Mouse (Mus musculus): ENCODE measurements around the gene Med12l. TPM values are rescaled to one million over a fixed set of nuclear protein-coding genes. Genes with fewer than 3 reads are reported as not detected.

Gene Med12l
- polyA plus RNA-seq, 1 experiment from 2014 or later: 2.3 TPM

- no peaks in the 10 kb centered on the region for H3K9me3 ChIP-seq
- no peak overlapping the region for H3K9ac ChIP-seq
- no peak overlapping the region for H3K4me3 ChIP-seq
- no peak for ATAC-seq (ENCODE audit: extremely low read depth, insufficient number of reproducible peaks, low FRiP score, low TSS enrichment)
- H3K4me2 ChIP-seq: no peak overlapping the region
- H3K27me3 ChIP-seq (replicated peaks): no peaks in the 10 kb centered on the region
- H3K27ac ChIP-seq (replicated peaks): no peak overlapping the region
- 80% methylated on average over 16 of the region's 16 CpGs for WGBS
- H3K36me3 ChIP-seq: no peaks in the 10 kb centered on the region
- no peaks in the 10 kb centered on the region for H3K4me1 ChIP-seq
Measured at GRCm38 (mm10) chr3:59295699-59296562, 290.3 kb downstream of the Med12l start.

- ATAC-seq (ENCODE audit: extremely low read depth, insufficient number of reproducible peaks, low FRiP score, low TSS enrichment): no peak
- no peaks in the 10 kb centered on the region for H3K36me3 ChIP-seq
- no peak overlapping the region for H3K27ac ChIP-seq (replicated peaks)
- H3K4me3 ChIP-seq: no peak overlapping the region
- no peaks in the 10 kb centered on the region for H3K27me3 ChIP-seq (replicated peaks)
- WGBS: 87% methylated on average over 5 of the region's 5 CpGs
- H3K4me1 ChIP-seq: no peaks in the 10 kb centered on the region
- no peaks in the 10 kb centered on the region for H3K9me3 ChIP-seq
- no peak overlapping the region for H3K9ac ChIP-seq
- no peak overlapping the region for H3K4me2 ChIP-seq
Measured at GRCm38 (mm10) chr3:59296563-59297130, 291.0 kb downstream of the Med12l start.

DNA sequence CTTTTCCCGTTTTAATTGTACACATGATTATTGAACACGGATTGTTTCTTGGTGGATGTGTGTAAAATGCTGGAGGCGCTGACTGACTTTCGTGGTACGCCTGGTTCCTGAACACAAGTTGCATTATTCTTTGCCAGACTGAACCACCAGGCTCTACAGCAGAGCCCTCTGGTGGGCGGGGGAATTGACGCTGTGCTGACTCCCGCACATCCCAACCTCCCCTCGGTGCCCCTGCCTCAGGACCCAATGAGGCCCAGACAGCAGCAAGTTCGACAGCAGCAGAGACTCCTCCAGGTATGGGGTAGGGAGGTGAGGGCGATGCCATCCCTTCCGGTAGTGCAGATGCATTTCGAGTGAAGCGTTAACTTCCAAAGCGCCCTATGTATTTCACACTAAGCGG is 292.0 kb downstream of the Med12l start:
- H3K27me3 ChIP-seq (replicated peaks): no peaks in the 10 kb centered on the region
- no peak for ATAC-seq (ENCODE audit: extremely low read depth, insufficient number of reproducible peaks, low FRiP score, low TSS enrichment)
- H3K4me3 ChIP-seq: no peak overlapping the region
- H3K27ac ChIP-seq (replicated peaks): no peak overlapping the region
- no peaks in the 10 kb centered on the region for H3K4me1 ChIP-seq
- H3K4me2 ChIP-seq: no peak overlapping the region
- 77% methylated on average over 16 of the region's 16 CpGs for WGBS
- no peaks in the 10 kb centered on the region for H3K9me3 ChIP-seq
- H3K9ac ChIP-seq: no peak overlapping the region
- H3K36me3 ChIP-seq: no peaks in the 10 kb centered on the region

DNA sequence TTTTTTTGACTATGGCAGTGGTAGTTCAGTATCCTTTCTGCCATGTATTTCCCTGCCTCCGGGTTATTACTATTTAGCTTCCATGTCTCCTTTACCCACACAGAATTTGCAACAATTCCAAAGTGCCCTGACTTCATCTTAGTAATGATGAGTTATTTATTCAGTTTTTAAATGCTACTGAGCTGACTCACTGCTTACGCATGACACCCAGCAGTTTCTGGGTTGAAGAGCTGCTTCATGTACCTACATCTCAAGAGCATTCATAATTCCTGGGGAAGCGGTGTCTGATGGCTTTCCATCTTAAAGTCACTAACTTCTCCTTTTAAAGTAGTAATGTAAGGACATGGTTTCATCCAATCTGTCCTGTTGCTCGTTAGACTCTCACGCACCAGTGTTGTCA is 299.3 kb downstream of the Med12l start:
- Histone ChIP-seq H3K27ac (replicated peaks) (no peak overlapping the region), H3K36me3 (no peaks in the 10 kb centered on the region; the same call in 1 of the 2 replicates), H3K27me3 (replicated peaks) (no peaks in the 10 kb centered on the region), H3K4me1 (no peaks in the 10 kb centered on the region), H3K4me3 (no peak overlapping the region), H3K9me3 (no peaks in the 10 kb centered on the region), H3K4me2 (no peak overlapping the region), H3K9ac (no peak overlapping the region)
- 86% methylated on average over 5 of the region's 5 CpGs for WGBS
- ATAC-seq (ENCODE audit: extremely low read depth, insufficient number of reproducible peaks, low FRiP score, low TSS enrichment): no peak

GRCm38 (mm10) chr3:59305518-59305917 is 299.9 kb downstream of the Med12l start:
- Histone ChIP-seq H3K4me2 (no peak overlapping the region), H3K4me3 (no peak overlapping the region), H3K9me3 (no peaks in the 10 kb centered on the region), H3K27me3 (replicated peaks) (no peaks in the 10 kb centered on the region), H3K4me1 (no peaks in the 10 kb centered on the region), H3K36me3 (no peaks in the 10 kb centered on the region; the same call in 1 of the 2 replicates), H3K27ac (replicated peaks) (no peak overlapping the region), H3K9ac (no peak overlapping the region)
- WGBS: 81% methylated on average over 2 of the region's 2 CpGs
- no peak for ATAC-seq (ENCODE audit: extremely low read depth, insufficient number of reproducible peaks, low FRiP score, low TSS enrichment)

DNA sequence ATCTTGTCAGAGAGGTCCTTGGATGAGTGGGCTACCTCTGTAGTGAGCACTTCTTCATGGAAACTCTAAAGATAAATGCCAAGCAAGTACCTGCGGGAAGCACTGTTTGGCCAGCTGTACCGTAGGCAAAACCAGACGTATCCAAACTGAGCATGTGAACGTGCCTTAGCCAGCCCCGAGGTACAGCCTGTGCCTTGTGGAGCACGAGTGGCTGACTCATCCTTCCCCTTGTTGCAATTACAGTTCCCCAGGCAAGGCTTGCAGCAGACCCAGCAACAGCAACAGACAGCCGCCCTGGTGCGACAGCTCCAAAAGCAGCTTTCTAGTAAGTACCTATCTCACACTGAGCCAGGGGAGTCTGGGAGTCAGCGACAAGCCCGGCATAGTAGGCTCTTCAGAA is 307.0 kb downstream of the Med12l start:
- Histone ChIP-seq H3K27ac (replicated peaks) (no peak overlapping the region), H3K4me3 (no peak overlapping the region), H3K9ac (no peak overlapping the region), H3K4me1 (no peaks in the 10 kb centered on the region), H3K9me3 (no peaks in the 10 kb centered on the region), H3K27me3 (replicated peaks) (no peaks in the 10 kb centered on the region), H3K4me2 (no peak overlapping the region), H3K36me3 (peaks cover 10% of the 10 kb centered on the region)
- ATAC-seq (ENCODE audit: extremely low read depth, insufficient number of reproducible peaks, low FRiP score, low TSS enrichment): no peak
- 81% methylated on average over 10 of the region's 10 CpGs for WGBS

DNA sequence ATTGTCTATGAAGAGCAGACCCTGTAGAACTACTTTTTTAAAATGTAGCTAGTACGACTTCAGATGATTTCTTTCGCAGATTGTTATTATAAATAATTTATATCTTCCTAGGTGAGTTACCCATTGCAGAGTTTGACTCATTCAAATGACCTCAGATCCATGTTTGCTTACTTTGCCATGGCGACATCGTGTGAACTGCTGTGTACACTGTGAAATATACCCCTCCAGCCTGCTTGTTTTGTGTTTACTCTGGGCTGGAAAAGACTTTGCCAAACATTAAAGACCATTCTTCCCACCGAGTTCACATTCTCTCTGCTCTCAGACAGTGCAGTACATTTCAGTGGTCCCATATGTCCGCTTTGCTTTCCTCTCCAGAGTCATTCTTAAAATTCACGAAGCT is 310.5 kb downstream of the Med12l start:
- H3K4me1 ChIP-seq: no peaks in the 10 kb centered on the region
- no peaks in the 10 kb centered on the region for H3K9me3 ChIP-seq
- peaks cover 36% of the 10 kb centered on the region for H3K36me3 ChIP-seq
- H3K9ac ChIP-seq: no peak overlapping the region
- H3K27ac ChIP-seq (replicated peaks): no peak overlapping the region
- no peak for ATAC-seq (ENCODE audit: extremely low read depth, insufficient number of reproducible peaks, low FRiP score, low TSS enrichment)
- no peak overlapping the region for H3K4me2 ChIP-seq
- H3K27me3 ChIP-seq (replicated peaks): no peaks in the 10 kb centered on the region
- 84% methylated on average over 7 of the region's 7 CpGs for WGBS
- H3K4me3 ChIP-seq: no peak overlapping the region

DNA sequence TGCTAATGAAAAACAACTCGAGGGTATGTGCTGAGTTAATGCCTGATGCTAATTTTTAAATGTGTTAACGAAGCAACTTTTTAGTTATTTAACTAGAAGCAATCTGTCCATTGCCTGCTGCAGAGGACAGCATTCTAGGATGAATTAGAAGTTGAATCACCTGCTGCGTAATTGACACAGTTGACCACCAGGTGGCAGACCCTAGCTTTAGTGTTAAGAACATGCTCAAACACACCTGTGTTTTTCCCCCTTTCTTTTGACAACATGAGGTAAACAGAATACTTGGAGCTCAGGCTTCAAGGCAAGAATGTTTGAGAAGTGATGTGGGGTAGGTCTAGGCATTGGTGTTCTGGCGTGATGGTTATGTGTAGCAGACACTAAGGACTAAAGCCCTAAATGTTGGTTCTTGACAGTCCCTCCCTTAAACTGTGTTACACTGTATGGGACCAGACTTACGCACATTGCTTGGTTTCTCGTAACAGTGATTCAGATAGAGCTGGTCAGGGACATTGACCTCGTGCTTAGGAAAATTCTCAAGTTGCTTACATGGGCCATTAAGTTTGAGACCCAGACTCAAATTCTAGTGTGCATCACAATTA is 315.8 kb downstream of the Med12l start:
- Histone ChIP-seq H3K27me3 (replicated peaks) (no peaks in the 10 kb centered on the region), H3K9ac (no peak overlapping the region), H3K36me3 (peaks cover 37% of the 10 kb centered on the region), H3K27ac (replicated peaks) (no peak overlapping the region), H3K4me3 (no peak overlapping the region), H3K4me1 (no peaks in the 10 kb centered on the region), H3K9me3 (no peaks in the 10 kb centered on the region), H3K4me2 (no peak overlapping the region)
- ATAC-seq (ENCODE audit: extremely low read depth, insufficient number of reproducible peaks, low FRiP score, low TSS enrichment): no peak
- WGBS: 38% methylated on average over 7 of the region's 7 CpGs

- Histone ChIP-seq H3K4me3 (no peak overlapping the region), H3K27me3 (replicated peaks) (no peaks in the 10 kb centered on the region), H3K4me2 (no peak overlapping the region), H3K27ac (replicated peaks) (no peak overlapping the region), H3K9me3 (no peaks in the 10 kb centered on the region), H3K9ac (no peak overlapping the region), H3K4me1 (no peaks in the 10 kb centered on the region), H3K36me3 (peaks cover 46% of the 10 kb centered on the region)
- ATAC-seq (ENCODE audit: extremely low read depth, insufficient number of reproducible peaks, low FRiP score, low TSS enrichment): no peak
- WGBS: 71% methylated on average over 2 of the region's 2 CpGs
Measured at GRCm38 (mm10) chr3:59328526-59328925, 322.9 kb downstream of the Med12l start.

DNA sequence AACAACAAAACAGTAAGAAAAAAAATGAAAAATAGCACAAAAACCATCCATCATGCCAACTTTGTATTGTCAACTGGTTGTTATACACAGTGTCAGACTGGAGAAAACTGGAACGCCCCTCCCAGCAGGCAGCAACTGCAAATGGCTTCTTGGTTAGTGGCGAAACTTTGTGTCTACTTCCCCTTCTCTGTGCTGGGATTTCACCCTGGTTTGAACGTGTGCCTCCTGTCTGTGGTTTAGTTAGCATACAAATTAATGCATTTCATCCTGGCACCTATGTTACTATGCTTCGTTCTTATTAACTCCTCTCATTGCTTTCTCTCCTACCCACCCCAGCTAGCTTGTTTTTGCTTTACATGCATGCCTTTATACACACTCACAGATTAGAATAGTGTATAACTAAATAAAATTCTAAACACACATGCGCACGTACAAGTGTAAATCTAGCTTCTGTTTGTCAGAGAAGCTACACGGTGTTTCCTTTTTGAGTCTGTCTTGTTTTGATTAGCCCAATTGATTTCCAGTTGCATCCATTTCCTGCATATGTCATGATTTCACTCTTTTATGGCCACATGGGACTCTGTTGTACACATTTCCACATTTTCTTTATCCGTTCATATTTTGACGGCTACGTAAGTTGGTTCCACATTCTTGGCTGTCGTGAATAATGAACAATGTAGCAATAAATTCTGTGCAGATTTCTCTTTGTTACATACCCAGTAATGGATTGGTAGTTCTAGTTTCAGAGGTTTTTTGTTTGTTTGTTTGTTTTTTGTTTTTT is 336.2 kb downstream of the Med12l start:
- WGBS: 75% methylated on average over 11 of the region's 11 CpGs

GRCm38 (mm10) chr3:59343026-59343425 is 337.4 kb downstream of the Med12l start:
- Histone ChIP-seq H3K9ac (peak overlapping the region; percentile 42; the same call in 1 of the 2 replicates), H3K9me3 (no peaks in the 10 kb centered on the region), H3K27me3 (replicated peaks) (no peaks in the 10 kb centered on the region), H3K27ac (replicated peaks) (no peak overlapping the region), H3K36me3 (no peaks in the 10 kb centered on the region), H3K4me3 (peak overlapping the region; percentile 83), H3K4me1 (0 out of 2 replicates have a peak, but pooled peaks cover 5% of the 10 kb centered on the region), H3K4me2 (peak overlapping the region; percentile 83)
- ATAC-seq (ENCODE audit: extremely low read depth, insufficient number of reproducible peaks, low FRiP score, low TSS enrichment): no peak
- 57% methylated on average over 4 of the region's 4 CpGs for WGBS

More for the DNA sequence above, 336.2 kb downstream of the Med12l start:
- Histone ChIP-seq H3K27ac (replicated peaks) (no peak overlapping the region), H3K4me2 (no peak overlapping the region), H3K4me1 (0 out of 2 replicates have a peak, but pooled peaks cover 5% of the 10 kb centered on the region), H3K9ac (no peak overlapping the region), H3K4me3 (no peak overlapping the region), H3K36me3 (no peaks in the 10 kb centered on the region; the same call in 1 of the 2 replicates), H3K9me3 (no peaks in the 10 kb centered on the region), H3K27me3 (replicated peaks) (no peaks in the 10 kb centered on the region)
- no peak for ATAC-seq (ENCODE audit: extremely low read depth, insufficient number of reproducible peaks, low FRiP score, low TSS enrichment)

Data from heart, embryonic 13.5 days (tissue).